Mouse (Mus musculus): Measurements from ENCODE around the gene Gpr89. TPM values are rescaled to one million over a fixed set of nuclear protein-coding genes. Genes with fewer than 3 reads are reported as not detected.

The Gpr89 gene
- total and polyA plus RNA-seq, 2 experiments from 2014 or later: 21.7 to 30.0 TPM

- peak within 1 kb of the TSS; percentile 92 for H3K4me2 ChIP-seq (ENCODE audit: low read depth, low read length)
- no peak within 1 kb of the TSS for H3K27ac ChIP-seq (ENCODE audit: low read depth)
- peak within 1 kb of the TSS; percentile 81 for H3K9ac ChIP-seq (replicated peaks; ENCODE audit: low read depth, low read length)
- DNase-seq (ENCODE audit: low spot score): no peak
- ATAC-seq (ENCODE audit: insufficient read depth, low read depth): no peak
- 0 out of 2 replicates have a peak, but pooled peaks cover 5% of the 10 kb centered on the region for H3K27me3 ChIP-seq (ENCODE audit: control insufficient read depth, insufficient read depth, low read length)
- no peaks in the 10 kb centered on the region for H3K9me3 ChIP-seq (replicated peaks; ENCODE audit: control insufficient read depth, low read length)
- H3K4me1 ChIP-seq (ENCODE audit: control insufficient read depth, insufficient read depth): peaks cover 11% of the 10 kb centered on the region; the same call in 1 of the 2 replicates
- 10% methylated on average over 14 of the region's 14 CpGs for WGBS
- peak within 1 kb of the TSS; percentile 79 for H3K4me3 ChIP-seq (ENCODE audit: low read depth, low read length)
- no peak for TF ChIP-seq EP300 (IDR thresholded peaks at IDR 0.05; ENCODE audit: low read depth)
- no peak for TF ChIP-seq CTCF (IDR thresholded peaks at IDR 0.05; ENCODE audit: low read depth)
- H3K36me3 ChIP-seq (replicated peaks; ENCODE audit: control insufficient read depth, insufficient read depth, low read length): no peaks in the 10 kb centered on the region
Measured at GRCm38 (mm10) chr3:96904393-96904792, 753 bp downstream of the Gpr89 start, which contains the start of gene Gja5. TSS of gene Gja5 (plus strand) at chr3:96904693.

GRCm38 (mm10) chr3:96902336-96902999 lies 2.7 kb downstream of the Gpr89 start:
- no peak overlapping the region for H3K4me2 ChIP-seq (ENCODE audit: low read depth, low read length)
- no peak overlapping the region for H3K9ac ChIP-seq (replicated peaks; ENCODE audit: low read depth, low read length)
- no peak overlapping the region for H3K27ac ChIP-seq (ENCODE audit: low read depth)
- WGBS: 80% methylated on average over 4 of the region's 4 CpGs
- no peak for ATAC-seq (ENCODE audit: insufficient read depth, low read depth)
- no peak for DNase-seq (ENCODE audit: low spot score)
- peaks cover 7% of the 10 kb centered on the region; the same call in 1 of the 2 replicates for H3K36me3 ChIP-seq (replicated peaks; ENCODE audit: control insufficient read depth, insufficient read depth, low read length)
- H3K9me3 ChIP-seq (replicated peaks; ENCODE audit: control insufficient read depth, low read length): no peaks in the 10 kb centered on the region
- peaks cover 11% of the 10 kb centered on the region; the same call in 1 of the 2 replicates for H3K4me1 ChIP-seq (ENCODE audit: control insufficient read depth, insufficient read depth)
- H3K4me3 ChIP-seq (ENCODE audit: low read depth, low read length): no peak overlapping the region
- no peak for TF ChIP-seq EP300 (IDR thresholded peaks at IDR 0.05; ENCODE audit: low read depth)
- no peak for TF ChIP-seq CTCF (IDR thresholded peaks at IDR 0.05; ENCODE audit: low read depth)
- no peaks in the 10 kb centered on the region for H3K27me3 ChIP-seq (ENCODE audit: control insufficient read depth, insufficient read depth, low read length)

GRCm38 (mm10) chr3:96883690-96884089 lies 21.5 kb downstream of the Gpr89 start:
- Histone ChIP-seq H3K9ac (replicated peaks; ENCODE audit: low read depth, low read length) (no peak overlapping the region), H3K27ac (ENCODE audit: low read depth) (no peak overlapping the region), H3K27me3 (ENCODE audit: control insufficient read depth, insufficient read depth, low read length) (no peaks in the 10 kb centered on the region), H3K36me3 (replicated peaks; ENCODE audit: control insufficient read depth, insufficient read depth, low read length) (peaks cover 55% of the 10 kb centered on the region), H3K4me1 (ENCODE audit: control insufficient read depth, insufficient read depth) (no peaks in the 10 kb centered on the region), H3K4me2 (ENCODE audit: low read depth, low read length) (no peak overlapping the region), H3K9me3 (replicated peaks; ENCODE audit: control insufficient read depth, low read length) (no peaks in the 10 kb centered on the region), H3K4me3 (ENCODE audit: low read depth, low read length) (no peak overlapping the region)
- no peak for DNase-seq (ENCODE audit: low spot score)
- TF ChIP-seq CTCF (IDR thresholded peaks at IDR 0.05; ENCODE audit: low read depth) (no peak), EP300 (IDR thresholded peaks at IDR 0.05; ENCODE audit: low read depth) (no peak)
- 88% methylated on average over 7 of the region's 7 CpGs for WGBS
- no peak for ATAC-seq (ENCODE audit: insufficient read depth, low read depth)

- H3K9ac ChIP-seq (replicated peaks; ENCODE audit: low read depth, low read length): no peak overlapping the region
- H3K27me3 ChIP-seq (ENCODE audit: control insufficient read depth, insufficient read depth, low read length): no peaks in the 10 kb centered on the region
- ATAC-seq (ENCODE audit: insufficient read depth, low read depth) (no peak), DNase-seq (ENCODE audit: low spot score) (no peak)
- TF ChIP-seq EP300 (IDR thresholded peaks at IDR 0.05; ENCODE audit: low read depth) (no peak), CTCF (IDR thresholded peaks at IDR 0.05; ENCODE audit: low read depth) (no peak)
- no peaks in the 10 kb centered on the region for H3K9me3 ChIP-seq (replicated peaks; ENCODE audit: control insufficient read depth, low read length)
- no peaks in the 10 kb centered on the region for H3K4me1 ChIP-seq (ENCODE audit: control insufficient read depth, insufficient read depth)
- no peak overlapping the region for H3K4me2 ChIP-seq (ENCODE audit: low read depth, low read length)
- peaks cover 49% of the 10 kb centered on the region for H3K36me3 ChIP-seq (replicated peaks; ENCODE audit: control insufficient read depth, insufficient read depth, low read length)
- 92% methylated on average over 14 of the region's 14 CpGs for WGBS
- H3K27ac ChIP-seq (ENCODE audit: low read depth): no peak overlapping the region
- no peak overlapping the region for H3K4me3 ChIP-seq (ENCODE audit: low read depth, low read length)
Measured at GRCm38 (mm10) chr3:96882061-96882849, 22.9 kb downstream of the Gpr89 start.

- H3K4me3 ChIP-seq (ENCODE audit: low read depth, low read length): no peak overlapping the region
- no peak for ATAC-seq (ENCODE audit: insufficient read depth, low read depth)
- no peak for DNase-seq (ENCODE audit: low spot score)
- TF ChIP-seq EP300 (IDR thresholded peaks at IDR 0.05; ENCODE audit: low read depth): no peak
- no peak for TF ChIP-seq CTCF (IDR thresholded peaks at IDR 0.05; ENCODE audit: low read depth)
- H3K9me3 ChIP-seq (replicated peaks; ENCODE audit: control insufficient read depth, low read length): no peaks in the 10 kb centered on the region
- 83% methylated on average over 6 of the region's 6 CpGs for WGBS
- H3K4me2 ChIP-seq (ENCODE audit: low read depth, low read length): no peak overlapping the region
- H3K27ac ChIP-seq (ENCODE audit: low read depth): no peak overlapping the region
- H3K4me1 ChIP-seq (ENCODE audit: control insufficient read depth, insufficient read depth): no peaks in the 10 kb centered on the region
- peaks cover 47% of the 10 kb centered on the region for H3K36me3 ChIP-seq (replicated peaks; ENCODE audit: control insufficient read depth, insufficient read depth, low read length)
- no peaks in the 10 kb centered on the region for H3K27me3 ChIP-seq (ENCODE audit: control insufficient read depth, insufficient read depth, low read length)
- H3K9ac ChIP-seq (replicated peaks; ENCODE audit: low read depth, low read length): no peak overlapping the region
Measured at GRCm38 (mm10) chr3:96881557-96881956, 23.6 kb downstream of the Gpr89 start.
